Mouse (Mus musculus): ENCODE measurements around the gene Dtx2.
A peak's percentile ranks its signal among the peaks of the same experiment; 100 is the strongest.

The Dtx2 gene

GRCm38 (mm10) chr5:135975893-135976668, 18.5 kb upstream of the Dtx2 start:
- no peak for DNase-seq (ENCODE audit: low read depth, low spot score)

- no peak for DNase-seq (ENCODE audit: low read depth, low spot score)
Measured at GRCm38 (mm10) chr5:135979381-135979780, 15.2 kb upstream of the Dtx2 start.

- no peak for DNase-seq (ENCODE audit: low read depth, low spot score)
Measured at GRCm38 (mm10) chr5:135979904-135980303, 14.7 kb upstream of the Dtx2 start, which contains the start of gene Zp3. Gene Zp3 (plus strand): TSS chr5:135980099.

GRCm38 (mm10) chr5:135982398-135982797, 12.2 kb upstream of the Dtx2 start:
- peak; percentile 72 for DNase-seq (ENCODE audit: low read depth, low spot score)

GRCm38 (mm10) chr5:135984546-135985044, 10.0 kb upstream of the Dtx2 start:
- no peak for DNase-seq (ENCODE audit: low read depth, low spot score)

- no peak for DNase-seq (ENCODE audit: low read depth, low spot score)
Measured at GRCm38 (mm10) chr5:135987248-135987647, 7.4 kb upstream of the Dtx2 start.

GRCm38 (mm10) chr5:135990601-135991000, 4.0 kb upstream of the Dtx2 start:
- DNase-seq (ENCODE audit: low read depth, low spot score): no peak

GRCm38 (mm10) chr5:135993381-135993965, 1.1 kb upstream of the Dtx2 start:
- no peak for DNase-seq (ENCODE audit: low read depth, low spot score)

- no peak for DNase-seq (ENCODE audit: low read depth, low spot score)
Measured at GRCm38 (mm10) chr5:135994335-135994724, 270 bp upstream of the Dtx2 start.

GRCm38 (mm10) chr5:135996162-135996561, 1.6 kb downstream of the Dtx2 start:
- DNase-seq (ENCODE audit: low read depth, low spot score): no peak

- no peak for DNase-seq (ENCODE audit: low read depth, low spot score)
Measured at GRCm38 (mm10) chr5:136001222-136001621, 6.6 kb downstream of the Dtx2 start.

GRCm38 (mm10) chr5:136002325-136002724, 7.7 kb downstream of the Dtx2 start:
- no peak for DNase-seq (ENCODE audit: low read depth, low spot score)

- peak; percentile 21 for DNase-seq (ENCODE audit: low read depth, low spot score)
Measured at GRCm38 (mm10) chr5:136002751-136003151, 8.2 kb downstream of the Dtx2 start.

GRCm38 (mm10) chr5:136004537-136004936, 9.9 kb downstream of the Dtx2 start:
- no peak for DNase-seq (ENCODE audit: low read depth, low spot score)

- no peak for DNase-seq (ENCODE audit: low read depth, low spot score)
Measured at GRCm38 (mm10) chr5:136007745-136008144, 13.1 kb downstream of the Dtx2 start.

GRCm38 (mm10) chr5:136014877-136015276, 20.3 kb downstream of the Dtx2 start:
- no peak for DNase-seq (ENCODE audit: low read depth, low spot score)

GRCm38 (mm10) chr5:136015586-136015985, 21.0 kb downstream of the Dtx2 start:
- DNase-seq (ENCODE audit: low read depth, low spot score): no peak

- no peak for DNase-seq (ENCODE audit: low read depth, low spot score)
Measured at GRCm38 (mm10) chr5:136016014-136016876, 21.6 kb downstream of the Dtx2 start.

- DNase-seq (ENCODE audit: low read depth, low spot score): no peak
Measured at GRCm38 (mm10) chr5:136017262-136017661, 22.7 kb downstream of the Dtx2 start.

- DNase-seq (ENCODE audit: low read depth, low spot score): no peak
Measured at GRCm38 (mm10) chr5:136018726-136019125, 24.1 kb downstream of the Dtx2 start.

GRCm38 (mm10) chr5:136019907-136020306, 25.3 kb downstream of the Dtx2 start:
- no peak for DNase-seq (ENCODE audit: low read depth, low spot score)

- DNase-seq (ENCODE audit: low read depth, low spot score): no peak
Measured at GRCm38 (mm10) chr5:136025712-136026111, 31.1 kb downstream of the Dtx2 start.

Data from mesoderm, embryonic 11.5 days (tissue).